Mouse (Mus musculus): ENCODE measurements around the gene Aass.
"Not testable (repeated sequence)": the region's sequence is repeated elsewhere in the genome, so short reads cannot be mapped to it uniquely, and the experiment has no call there.

Aass gene

DNA sequence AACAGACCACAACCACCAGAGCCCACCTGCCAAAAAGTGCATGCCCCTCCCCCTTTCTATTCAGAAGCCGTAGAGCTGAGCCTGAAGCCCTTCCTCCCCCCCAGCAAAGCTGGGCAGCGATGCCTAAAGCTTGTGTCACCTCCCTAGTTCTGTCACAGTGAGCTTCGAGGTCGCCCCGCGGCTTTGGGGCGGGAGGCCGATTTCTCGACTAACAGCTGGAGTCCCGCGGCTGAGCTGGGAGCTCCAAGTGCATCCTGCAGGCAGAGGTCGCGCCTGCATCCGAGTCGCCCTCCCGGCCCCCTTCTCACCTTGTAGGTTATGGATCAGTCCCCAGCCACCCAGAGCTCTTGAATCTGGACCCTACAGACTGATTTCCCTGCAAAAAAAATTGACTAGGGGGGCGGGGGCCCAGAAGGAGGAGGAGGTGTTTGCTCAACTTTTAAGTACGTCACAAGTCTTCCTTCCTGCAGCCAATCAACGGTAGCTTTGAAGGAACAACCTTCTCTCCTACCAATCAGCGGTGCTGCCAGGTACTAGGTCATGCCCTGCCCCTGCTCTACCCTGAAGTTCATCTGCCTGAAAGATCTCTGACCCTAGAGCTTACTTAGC is at the start of gene Aass:
Aass (minus strand) TSS at position 414 of the 609 bp plus-strand sequence.
- DNase-seq (ENCODE audit: low spot score in 2 of 2) = no peak

- peak in 1 of 2 experiments; percentile 13 for DNase-seq (ENCODE audit: low spot score in 2 of 2)
Observed at GRCm38 (mm10) chr6:23180096-23180495, 47.3 kb upstream of the Aass start.

- DNase-seq (ENCODE audit: low spot score in 2 of 2) = not testable (repeated sequence)
Observed at GRCm38 (mm10) chr6:23163824-23164223, 31.0 kb upstream of the Aass start.

DNA sequence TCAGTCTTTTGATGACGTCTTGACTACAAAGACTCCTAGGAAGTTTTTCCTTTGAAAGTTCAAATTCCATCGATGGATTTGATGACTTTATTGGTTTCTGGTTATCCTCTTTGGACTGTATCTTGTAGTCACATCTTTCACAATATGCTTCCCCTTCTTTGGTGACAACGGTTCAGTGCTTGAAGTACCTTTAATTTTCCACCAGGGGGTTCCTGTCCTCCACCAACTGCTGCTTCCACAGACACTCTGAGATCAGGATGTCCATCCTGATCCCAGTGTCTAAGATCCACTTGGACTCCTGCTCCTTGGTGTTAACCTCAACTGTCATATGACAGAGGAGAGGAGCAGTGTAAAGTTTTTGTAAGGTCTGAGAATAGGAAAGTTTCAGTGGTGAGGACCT is 23.6 kb upstream of the Aass start:
- not testable (repeated sequence) for DNase-seq (ENCODE audit: low spot score in 2 of 2)

GRCm38 (mm10) chr6:23153112-23153511 is 20.3 kb upstream of the Aass start:
- DNase-seq (ENCODE audit: low spot score in 2 of 2) = no peak

DNA sequence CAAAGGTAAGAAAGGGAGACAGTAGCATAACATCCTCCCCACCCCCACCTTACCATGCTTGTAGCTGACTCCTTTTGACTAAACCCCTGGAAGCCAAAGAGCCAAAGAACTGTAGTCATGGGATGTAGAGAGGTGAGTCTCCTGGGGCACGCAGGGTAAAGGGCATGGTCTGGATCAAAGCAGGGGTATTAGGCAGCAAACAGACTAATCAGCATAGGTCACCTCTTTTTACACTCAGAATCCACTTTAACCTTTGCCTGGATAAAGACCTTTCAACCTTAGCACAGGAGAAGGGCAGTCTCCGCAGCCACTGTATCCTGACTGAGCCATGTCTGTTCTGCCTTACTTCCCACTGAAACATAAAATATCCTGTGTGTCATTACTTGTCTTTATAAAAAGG is 14.4 kb upstream of the Aass start:
- no peak for DNase-seq (ENCODE audit: low spot score in 2 of 2)

DNA sequence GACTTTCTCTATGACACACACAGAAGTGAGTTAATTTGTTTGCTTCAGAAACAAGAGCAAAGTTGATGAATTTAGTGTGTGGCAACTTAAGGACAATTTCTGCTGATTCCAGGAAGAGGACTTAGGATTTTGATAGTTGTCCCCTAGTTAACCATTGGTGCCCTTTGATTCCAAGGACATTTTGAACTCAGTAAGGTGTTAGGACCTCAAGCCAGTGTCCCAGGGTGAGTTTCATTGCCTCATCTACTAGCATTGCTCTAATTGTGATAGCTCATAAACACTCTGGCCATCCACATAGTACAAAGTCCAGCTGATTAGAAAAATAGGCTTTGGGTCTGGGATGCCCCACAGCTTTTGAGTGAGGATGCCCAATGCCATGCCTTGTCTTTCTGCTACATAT is 11.2 kb upstream of the Aass start:
- DNase-seq (ENCODE audit: low spot score in 2 of 2) = no peak

DNA sequence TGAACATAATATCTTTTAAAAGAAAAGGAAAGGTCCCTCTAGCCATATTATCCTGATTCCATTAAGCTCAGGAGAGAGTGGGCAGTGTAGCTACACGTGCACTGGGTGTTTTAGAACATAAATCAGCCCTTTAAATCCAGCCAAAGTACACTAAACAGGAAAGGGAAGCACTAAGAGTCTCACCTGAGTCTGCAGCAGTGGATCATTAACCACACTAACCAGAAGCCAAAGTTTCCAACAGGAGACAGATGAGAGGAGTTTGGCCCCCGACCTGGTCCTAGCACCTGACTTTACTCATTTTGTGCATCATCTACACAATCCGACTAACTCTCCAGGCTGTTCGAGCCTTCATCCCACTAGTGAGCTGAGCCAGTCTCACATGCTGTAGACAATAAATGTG is 1.8 kb downstream of the Aass start:
- DNase-seq (ENCODE audit: low spot score in 2 of 2) = no peak

- no peak for DNase-seq (ENCODE audit: low spot score in 2 of 2)
Observed at GRCm38 (mm10) chr6:23129201-23129600, 3.6 kb downstream of the Aass start.

DNA sequence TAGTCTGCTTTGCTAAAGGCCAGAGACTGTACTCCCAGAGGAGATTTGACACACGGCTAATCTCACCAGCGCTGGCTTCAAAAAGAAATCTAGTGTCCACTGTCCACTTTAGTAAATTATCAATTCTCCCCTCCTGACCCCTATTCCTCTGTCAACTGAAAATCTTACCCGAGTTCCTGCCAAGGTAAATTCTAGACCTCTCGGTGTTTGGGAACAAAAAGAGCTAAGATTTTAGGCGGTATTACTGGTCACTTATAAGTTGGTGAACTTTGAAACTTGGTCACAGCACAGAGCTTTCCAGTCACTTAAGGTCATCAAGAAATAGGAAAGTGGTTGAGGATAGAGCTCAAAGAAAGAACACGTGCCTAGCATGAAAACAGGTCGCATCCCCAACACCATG is 6.1 kb downstream of the Aass start:
- DNase-seq (ENCODE audit: low spot score in 2 of 2) = no peak

DNA sequence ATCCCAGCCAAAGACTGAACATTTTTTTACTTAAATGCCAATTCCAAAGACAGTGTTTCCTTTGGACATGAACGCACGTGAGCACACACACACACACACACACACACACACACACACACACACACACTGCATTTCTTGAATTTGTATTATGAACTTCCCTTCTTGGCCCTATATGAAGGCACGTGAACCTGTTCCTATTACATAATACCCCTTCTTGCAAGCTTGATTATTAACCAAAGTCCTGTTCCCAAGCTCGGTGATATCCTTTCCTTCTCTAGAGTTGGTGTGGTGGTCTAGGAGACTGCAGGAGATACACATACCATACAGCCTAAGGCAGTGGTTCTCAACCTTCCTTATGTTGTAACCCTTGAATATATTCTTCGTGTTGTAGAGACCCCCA is 7.0 kb downstream of the Aass start:
- DNase-seq (ENCODE audit: low spot score in 2 of 2) = no peak

DNA sequence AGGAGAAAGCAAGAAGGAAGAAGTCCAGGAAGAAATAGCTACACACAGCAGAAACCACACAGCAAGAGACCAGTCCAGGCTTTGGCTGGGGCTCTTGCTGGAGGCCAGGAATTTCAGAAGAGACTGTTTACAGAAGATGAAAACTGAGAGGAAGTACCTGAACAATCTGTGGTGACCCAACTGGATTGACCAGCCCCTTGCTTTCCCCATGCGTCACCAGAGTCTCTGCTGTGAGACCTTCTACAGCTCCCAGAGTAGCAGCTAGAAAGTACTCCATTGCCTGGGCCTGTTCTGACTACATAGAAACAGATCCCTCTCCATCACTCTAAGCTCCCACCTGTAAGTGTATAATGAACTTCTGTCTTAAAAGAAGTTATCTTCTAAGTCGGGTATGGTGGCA is 8.0 kb downstream of the Aass start:
- DNase-seq (ENCODE audit: low spot score in 2 of 2) = no peak

DNA sequence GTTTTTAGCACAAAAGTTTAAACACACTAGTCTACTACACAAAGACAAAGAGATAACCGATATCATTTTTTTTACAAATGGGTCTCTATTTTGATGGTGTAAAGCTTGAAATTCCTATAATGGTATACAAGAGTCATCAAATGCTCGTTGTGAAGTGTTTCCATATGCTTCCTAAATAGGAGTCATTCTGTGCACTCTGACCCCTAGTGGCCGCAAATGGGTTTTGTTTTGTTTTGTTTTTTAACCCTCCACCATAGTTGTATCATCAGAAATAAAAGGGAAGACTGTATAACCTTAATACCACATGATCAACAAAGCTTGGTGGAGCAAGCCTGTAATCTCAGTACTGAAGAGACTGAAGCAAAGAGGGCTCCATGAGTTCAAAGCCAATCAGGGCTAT is 9.9 kb downstream of the Aass start:
- DNase-seq (ENCODE audit: low spot score in 2 of 2) = no peak

- DNase-seq (ENCODE audit: low spot score in 2 of 2) = no peak
Observed at GRCm38 (mm10) chr6:23114781-23115180, 18.0 kb downstream of the Aass start.

GRCm38 (mm10) chr6:23107069-23107468 is 25.7 kb downstream of the Aass start:
- no peak for DNase-seq (ENCODE audit: low spot score in 2 of 2)

DNA sequence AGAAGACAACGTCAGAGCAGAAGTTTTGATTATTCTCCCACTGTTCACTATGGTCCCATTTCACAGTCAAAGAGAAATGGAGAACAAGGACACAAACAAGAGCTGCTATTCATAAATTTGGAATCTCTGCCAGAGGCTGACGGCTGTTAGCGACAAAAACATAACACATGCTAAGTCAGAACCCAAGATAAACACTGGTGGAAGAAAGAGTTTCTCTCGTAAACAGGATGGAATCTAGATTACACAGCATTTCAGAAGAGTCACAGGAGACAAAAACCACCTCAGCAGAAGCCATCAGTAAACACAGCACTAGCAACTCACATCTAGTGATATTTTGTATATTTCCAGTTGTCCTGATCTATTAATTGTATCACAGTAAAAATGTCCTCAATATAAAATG is 26.4 kb downstream of the Aass start:
- no peak for DNase-seq (ENCODE audit: low spot score in 2 of 2)

GRCm38 (mm10) chr6:23090346-23091055 is 42.3 kb downstream of the Aass start:
- not testable (repeated sequence) for DNase-seq (ENCODE audit: low spot score in 2 of 2)

DNA sequence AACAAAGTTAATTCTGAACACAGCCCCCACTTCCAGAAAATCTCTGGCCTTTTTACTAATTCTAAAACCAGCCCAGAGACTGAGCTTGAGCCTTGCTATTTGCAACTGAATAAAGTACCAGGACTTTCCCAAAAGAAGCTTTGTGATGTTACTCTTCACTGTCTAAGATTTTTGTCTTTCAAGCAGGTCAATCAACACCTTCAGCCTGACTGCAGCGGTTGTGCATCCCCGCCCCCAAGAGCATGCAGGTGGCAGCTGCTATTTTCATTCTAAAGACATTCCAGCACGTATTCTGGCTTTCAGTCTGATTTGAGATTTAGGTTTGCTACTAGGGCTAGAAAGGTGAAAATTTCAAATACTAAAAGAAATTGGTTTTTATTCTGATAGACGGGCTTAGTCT is 43.5 kb downstream of the Aass start:
- DNase-seq (ENCODE audit: low spot score in 2 of 2) = not testable (repeated sequence)

- no peak for DNase-seq (ENCODE audit: low spot score in 2 of 2)
Observed at GRCm38 (mm10) chr6:23084587-23085421, 48.0 kb downstream of the Aass start.

GRCm38 (mm10) chr6:23079991-23080680 is 52.6 kb downstream of the Aass start:
- no peak for DNase-seq (ENCODE audit: low spot score in 2 of 2)

DNA sequence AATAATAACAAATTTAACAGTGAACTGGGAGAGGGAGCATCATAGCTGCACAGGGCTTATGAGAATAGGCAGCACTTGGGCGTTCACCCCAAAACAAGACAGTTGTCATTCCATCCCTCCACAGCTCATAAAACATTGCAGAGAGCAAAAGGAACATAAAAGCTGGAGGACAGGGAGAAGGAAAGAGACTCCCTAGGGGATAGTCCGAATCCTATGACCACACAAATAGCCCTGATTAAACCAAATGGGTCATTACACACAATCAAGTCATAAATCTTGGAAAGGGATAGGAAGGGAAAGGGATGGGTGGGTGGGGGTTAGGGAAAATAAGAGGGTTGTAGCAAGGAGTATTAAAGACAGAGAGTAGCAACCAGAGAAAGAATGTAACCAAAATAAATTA is 54.5 kb downstream of the Aass start:
- no peak for DNase-seq (ENCODE audit: low spot score in 2 of 2)

- no peak for DNase-seq (ENCODE audit: low spot score in 2 of 2)
Observed at GRCm38 (mm10) chr6:23076060-23076459, 56.7 kb downstream of the Aass start.

Measured in spleen, postnatal 10 days (tissue).